Mouse (Mus musculus): ENCODE measurements around the gene Nfasc.
A peak's percentile ranks its signal among the peaks of the same experiment; 100 is the strongest.

Nfasc gene

DNA sequence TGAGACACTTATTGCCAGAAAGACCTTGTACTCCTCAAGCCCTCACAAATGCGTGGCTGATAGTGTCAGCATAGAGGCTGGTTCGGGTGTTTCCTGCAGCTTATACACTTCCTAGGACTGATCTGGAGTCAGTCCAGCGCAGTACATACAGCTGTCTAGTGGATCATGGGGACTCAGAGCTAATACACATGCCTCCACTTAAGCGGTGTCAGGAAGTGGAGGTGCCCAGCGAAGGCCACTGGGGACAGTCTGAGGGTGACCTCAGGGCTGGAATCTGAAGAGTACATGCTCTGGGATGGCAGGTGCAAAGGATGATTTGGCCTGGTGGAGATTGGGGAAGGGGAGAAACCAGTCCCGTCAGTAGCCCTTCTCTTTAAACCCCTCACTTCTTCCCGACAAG lies 200.9 kb downstream of the Nfasc start:
- no peak for DNase-seq (ENCODE audit: low spot score in 2 of 2)

DNA sequence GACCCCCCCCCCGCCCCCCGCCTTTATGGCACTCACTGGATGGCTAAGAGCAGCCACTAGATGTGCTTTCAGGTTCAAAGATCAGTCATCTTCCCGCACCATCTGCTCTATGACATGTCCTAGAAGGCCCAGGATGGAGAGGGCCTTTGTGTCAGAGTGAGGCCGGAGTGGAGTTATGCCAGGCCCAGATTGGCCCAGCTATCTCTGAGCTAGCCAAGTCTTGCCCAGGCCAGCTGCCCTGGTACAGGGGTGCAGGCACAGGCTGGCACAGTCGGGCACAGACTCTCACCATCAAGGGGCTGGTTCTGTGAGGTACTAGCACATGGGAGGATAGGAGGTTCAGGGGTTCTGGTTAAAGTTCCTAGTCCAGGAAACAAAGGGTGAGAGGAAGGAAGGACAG lies 203.9 kb downstream of the Nfasc start:
- DNase-seq (ENCODE audit: low spot score in 2 of 2) = no peak

DNA sequence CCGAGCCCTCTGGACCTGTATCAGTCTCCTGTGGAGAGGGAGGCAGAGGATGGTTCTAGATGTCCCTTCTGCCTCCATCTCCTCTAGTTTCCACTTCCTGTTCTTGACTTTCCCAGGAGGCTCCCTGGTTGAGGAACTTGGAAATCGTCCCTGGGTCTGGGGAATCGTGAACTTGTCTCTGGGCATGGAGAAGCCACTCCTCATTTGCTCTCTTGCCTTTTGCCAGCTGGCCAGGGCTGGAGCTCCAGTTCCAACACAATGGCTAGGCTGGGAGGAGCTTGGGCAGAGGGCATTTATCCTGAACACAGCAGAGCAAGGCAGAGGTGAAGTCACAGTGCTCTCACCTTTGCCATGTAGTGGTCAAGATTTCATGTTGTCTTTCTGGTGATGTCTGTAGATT lies 205.2 kb downstream of the Nfasc start:
- DNase-seq (ENCODE audit: low spot score in 2 of 2) = no peak

DNA sequence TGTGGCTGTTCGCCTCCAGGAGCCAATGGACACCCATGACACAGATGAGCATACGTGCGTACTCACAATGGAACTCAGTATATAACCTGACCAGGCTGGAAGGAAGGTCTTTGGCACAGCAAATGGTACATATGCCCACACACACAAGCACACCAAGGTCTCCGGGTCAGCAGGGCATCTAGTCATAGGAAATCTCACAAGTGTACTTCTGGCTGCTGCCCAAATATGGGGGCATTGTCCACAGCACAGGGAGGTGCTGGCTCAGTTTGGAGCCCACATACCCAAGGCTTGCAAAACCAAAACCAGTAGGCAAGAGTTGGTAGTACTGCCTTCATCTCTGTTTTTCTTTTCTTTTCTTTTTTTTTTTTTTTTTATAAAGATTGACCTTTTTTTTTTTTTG lies 206.1 kb downstream of the Nfasc start:
- DNase-seq (ENCODE audit: low spot score in 2 of 2) = no peak

DNA sequence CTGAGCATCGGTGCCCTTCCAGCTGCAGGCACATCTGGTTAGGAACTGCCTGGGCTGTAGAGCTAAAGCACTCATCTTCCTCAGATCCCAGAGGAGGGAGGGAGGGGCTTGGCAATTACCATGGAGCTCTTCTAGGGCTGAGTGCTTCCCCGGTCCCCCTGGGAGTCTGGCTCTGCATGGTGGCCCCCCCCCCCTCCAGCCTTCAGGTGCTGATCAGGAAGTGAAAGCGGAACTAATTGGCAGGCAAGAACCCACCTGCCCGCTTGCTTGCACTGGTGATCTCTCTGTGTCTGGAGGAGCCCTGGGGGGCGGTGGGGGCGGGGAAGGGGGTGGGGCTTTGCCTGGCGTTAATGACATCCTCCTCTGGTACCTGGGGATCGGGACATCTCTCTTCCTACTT lies 207.8 kb downstream of the Nfasc start:
- no peak for DNase-seq (ENCODE audit: low spot score in 2 of 2)

DNA sequence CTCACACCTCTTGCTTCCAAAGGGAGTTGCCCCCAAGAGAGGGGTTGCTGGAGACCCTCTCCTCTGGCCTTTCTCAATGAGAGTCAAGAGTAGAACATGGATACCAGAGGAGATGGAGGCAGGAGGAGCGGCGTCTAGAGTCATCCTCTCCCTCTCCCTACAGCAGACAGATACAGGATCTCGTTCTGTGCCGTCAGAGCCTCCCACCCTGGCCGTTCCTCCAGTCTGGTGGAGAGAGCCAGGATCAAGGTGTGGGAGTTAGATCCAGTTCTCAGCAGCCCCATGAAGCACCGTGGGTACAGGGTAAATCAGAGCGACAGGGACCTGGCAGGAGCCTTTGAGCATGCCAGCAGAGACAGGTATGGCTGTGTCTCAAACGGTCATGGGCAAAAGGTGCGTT lies 209.1 kb downstream of the Nfasc start:
- DNase-seq (ENCODE audit: low spot score in 2 of 2) = no peak

DNA sequence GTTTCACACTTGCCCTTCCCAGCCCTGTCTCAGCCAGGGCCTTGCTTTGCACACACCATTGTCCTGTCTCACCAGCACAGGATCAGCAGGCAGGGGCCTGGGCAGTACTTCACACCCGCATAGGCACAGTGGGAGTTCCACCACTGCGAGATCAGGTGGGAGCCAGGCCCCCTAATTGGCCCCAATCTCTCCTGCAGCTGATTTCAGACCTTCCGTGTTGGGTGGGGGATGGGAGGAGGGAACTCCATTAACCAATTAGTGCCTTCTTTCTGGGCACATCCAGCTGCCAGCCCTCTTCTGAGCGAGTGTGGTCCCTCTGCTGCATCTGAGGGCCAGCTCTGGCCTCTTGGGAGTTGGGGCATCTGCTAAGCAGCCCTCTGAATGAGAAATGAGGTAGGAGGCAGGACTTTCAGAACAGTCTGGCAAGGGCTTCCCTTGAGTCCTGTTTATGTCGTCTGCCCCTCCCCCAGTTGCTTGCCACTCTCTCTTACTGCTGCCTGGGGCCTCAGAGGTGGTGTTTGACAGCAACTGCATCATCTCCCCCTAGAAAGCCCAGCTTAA lies 210.9 kb downstream of the Nfasc start:
- DNase-seq (ENCODE audit: low spot score in 2 of 2) = no peak

DNA sequence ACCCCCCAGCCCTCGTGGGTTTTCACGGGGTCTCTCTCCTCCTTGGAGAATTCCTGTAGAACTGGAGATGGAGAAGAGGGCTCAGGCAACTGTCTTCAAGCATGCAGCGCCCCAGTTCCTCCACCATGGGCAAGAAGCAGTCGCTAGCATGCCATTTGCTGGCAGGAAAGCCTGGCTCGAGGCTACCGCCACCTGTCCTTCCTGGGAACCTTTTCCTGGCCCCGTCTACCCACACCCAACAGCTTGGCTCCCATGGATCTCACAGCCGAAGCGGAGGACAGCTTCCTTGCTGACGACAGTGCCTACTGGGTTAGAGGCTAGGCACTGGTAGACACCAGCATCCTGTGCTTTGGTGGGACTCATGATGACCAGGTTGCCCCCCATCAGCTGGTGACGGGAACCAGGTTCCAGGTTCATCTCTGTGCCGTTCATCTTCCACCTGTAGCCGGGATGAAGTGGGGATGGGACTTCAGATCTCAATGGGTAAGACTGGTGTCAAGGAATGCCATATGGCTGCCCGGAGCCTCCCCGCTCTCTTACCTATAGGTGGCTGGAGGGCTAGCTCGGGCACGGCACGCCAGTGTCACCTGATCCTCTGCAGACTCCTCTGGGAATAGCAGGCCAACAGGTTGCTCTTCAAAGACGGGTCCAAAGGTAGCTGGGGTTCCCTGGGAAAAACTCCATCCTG lies 212.8 kb downstream of the Nfasc start:
- DNase-seq (ENCODE audit: low spot score in 2 of 2) = no peak

DNA sequence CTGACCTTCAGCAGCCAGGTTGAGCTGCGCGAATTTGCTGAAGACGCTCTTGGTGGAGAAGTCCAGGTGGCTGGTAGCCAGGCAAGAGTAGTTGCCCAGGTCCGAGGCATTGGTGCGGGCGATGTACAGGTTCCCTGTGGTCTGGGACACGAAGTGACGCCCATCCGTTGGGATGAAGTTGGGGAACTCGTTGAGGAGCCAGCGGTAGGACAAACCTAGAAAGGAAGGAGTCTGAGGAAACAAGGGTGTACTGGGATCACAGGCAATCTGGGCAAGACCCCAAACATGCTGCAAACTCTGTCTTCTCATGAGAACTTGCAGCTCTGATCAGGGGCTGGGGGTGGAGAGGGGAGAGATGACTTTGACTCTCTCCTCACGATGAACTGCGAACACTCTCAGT lies 213.5 kb downstream of the Nfasc start:
- DNase-seq (ENCODE audit: low spot score in 2 of 2) = no peak

DNA sequence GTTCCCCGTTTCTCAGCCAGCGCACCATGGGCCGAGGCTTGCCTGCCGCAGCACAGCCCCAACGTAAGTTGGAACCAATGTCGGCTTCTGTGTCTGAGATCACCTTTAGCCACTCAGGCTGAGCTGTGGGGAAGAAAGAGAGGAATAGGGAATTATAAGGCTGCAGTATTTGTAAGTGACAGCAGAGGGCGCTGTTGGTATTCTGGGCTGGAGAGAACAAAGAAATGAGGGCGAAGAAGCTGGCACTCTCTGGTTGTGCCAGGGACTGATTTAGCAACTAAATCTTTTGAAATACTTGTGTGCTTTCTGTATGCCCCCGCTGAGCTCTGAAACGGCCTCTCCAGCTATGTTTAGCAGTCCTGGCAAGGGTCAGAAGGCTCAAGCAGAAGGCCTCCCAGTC lies 215.8 kb downstream of the Nfasc start:
- DNase-seq (ENCODE audit: low spot score in 2 of 2) = peak; percentile 47 to 52

DNA sequence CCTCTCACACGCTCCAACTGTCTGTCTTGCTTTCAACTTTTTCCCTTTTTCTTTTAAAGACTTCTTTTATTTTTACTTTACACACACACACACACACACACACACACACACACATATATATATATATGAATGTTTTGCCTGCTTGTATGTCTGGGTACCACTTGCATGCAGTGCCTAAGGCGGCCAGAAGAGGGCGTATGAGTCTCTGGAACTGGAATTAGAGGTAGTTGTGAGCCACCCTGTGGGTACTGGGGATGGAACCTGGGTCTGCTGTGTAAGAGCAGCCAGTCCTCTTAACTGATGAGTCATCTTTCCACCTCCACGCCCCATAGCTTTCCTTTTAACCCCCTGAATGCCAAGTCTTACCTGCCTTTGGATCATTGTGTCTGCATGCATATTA lies 217.7 kb downstream of the Nfasc start:
- DNase-seq (ENCODE audit: low spot score in 2 of 2) = no peak

DNA sequence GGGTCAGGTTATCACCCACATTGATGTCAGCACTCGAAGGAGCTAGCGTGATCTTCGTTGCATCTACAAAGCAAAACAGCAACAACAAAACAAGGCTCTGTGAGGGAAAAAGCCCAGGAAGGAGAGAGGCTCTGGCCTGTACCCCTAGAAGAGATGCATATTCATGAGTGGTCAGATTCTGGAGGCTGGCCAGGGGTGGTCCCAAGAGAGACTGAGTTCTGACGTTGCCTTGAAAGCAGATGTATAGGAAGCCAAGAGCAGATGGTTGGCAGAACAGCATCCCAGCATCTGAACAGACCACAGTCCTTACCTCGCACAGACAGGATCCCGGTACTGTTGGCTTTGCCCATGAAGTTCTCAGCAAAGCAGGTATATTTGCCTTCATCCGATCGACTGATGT lies 218.5 kb downstream of the Nfasc start:
- DNase-seq (ENCODE audit: low spot score in 2 of 2) = no peak

DNA sequence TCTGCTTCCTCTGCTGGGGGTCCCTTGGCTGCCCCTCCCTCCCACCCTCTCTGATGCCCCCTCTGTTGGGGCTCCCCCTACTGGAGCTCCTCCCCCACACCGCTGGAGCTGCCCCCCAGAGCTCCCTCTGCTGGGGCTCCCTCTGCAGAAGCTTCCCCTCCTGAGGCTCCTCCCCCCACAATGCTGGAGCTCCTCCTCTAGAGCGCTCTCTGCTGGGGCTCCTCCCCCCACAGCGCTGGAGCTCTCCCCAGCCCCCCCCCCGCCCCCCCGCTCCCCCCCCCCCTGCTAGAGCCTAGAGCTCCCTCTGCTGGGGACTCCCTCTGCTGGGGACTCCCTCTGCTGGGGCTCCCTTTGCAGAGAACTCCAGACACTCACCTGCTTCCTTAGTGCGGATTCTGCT lies 220.8 kb downstream of the Nfasc start:
- DNase-seq (ENCODE audit: low spot score in 2 of 2) = peak; percentile 15 to 52

DNA sequence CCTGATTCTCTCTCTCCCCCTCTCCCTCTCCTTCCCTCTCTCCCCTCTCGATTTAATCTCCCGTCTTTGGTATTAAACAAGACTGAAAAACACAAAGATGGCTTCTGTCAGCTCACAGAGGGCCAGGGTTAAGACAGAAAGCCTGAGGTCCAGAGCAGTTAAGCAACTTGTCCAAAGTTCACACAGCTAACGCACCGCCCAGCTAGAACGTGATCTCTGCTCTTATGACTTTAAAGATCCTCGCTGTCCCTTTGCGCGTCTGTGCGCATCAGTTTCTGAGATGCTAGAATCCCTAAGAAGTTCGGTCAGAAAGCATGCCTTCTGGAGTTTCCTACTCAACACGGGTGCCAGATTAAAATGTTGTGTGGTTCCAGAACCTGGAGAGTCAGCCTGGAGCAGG lies 221.9 kb downstream of the Nfasc start:
- no peak for DNase-seq (ENCODE audit: low spot score in 2 of 2)

DNA sequence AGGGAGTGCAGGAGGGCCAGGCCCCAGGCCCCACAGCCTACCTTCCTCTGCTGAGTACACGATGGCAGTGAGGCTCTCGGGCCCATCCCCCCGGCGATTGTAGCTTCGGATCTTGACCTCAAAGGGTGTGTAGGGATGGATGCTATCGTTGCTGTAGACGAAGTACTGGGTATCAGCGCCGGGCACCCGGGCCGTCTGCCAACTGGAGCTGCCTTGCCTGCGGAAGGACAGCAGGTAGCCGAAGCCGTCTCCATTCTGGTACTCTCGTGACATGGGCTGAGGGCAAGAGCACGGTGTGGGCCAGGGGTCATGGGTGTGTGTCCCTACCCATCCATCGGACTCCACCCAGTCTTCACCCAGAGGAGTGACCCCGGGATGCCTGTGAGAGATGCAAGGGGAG lies 223.0 kb downstream of the Nfasc start:
- no peak for DNase-seq (ENCODE audit: low spot score in 2 of 2)

DNA sequence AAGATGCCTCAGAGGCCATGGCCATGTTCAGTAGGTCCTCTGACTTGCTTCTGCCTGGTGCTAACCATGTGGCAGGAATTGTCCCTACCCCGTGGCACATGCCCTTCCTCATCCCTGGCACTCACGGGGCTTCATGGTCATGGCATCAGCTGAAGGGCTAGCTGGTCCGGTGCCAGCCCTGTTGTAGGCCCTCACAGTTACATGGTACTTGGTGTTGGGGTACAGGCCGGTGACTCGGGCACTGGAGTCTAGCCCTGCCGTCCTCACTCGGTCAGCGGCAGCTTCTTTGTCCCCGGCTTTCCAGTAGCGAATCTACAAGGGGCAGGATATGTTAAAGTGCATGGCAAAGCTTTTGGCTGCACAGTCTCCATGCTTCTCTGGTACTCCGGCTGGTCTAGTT lies 224.8 kb downstream of the Nfasc start:
- no peak for DNase-seq (ENCODE audit: low spot score in 2 of 2)

DNA sequence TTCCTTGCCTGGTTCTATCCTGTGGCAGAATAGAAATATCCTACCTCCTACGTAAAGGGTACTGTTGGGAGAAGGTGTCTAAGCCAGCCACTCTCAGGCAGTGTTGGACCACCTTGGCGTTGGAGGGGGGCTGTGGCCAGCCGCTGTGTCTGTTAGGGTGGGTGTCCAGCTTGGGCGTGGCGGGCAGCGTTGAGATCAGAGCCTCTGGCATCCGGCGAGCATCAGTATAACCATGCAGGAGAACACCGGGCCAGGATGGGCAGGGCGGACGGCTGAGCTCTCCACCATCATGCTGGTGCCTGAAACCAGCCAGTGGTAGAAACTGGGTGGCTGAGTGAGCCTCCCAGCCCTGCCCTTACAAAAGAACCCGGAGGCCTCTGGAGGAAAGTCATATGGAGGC lies 226.3 kb downstream of the Nfasc start:
- no peak for DNase-seq (ENCODE audit: low spot score in 2 of 2)

Data from urinary bladder, postnatal 36 days (tissue).